ENCODE assay signal across 8 mouse cellular contexts in genomic region chr3:66650749-66651472, GRCm38 (mm10).
DNase-seq lines count a peak whose midpoint lies in the region; ATAC-seq and TF ChIP-seq lines count a peak whose summit lies in the region.
"Had no signal": no experiment of that assay in that cellular context is flagged by ENCODE, and none has a peak within 500 bp of the region (broad histone marks: within the 10 kb centered on the region; RNA-seq: fewer than 3 reads in every experiment).

No protein-coding gene starts in this region.

- H3K27ac ChIP-seq in heart, embryonic 15.5 days = peak overlapping the region; percentile 6; the same call in 1 of the 2 replicates
- no peak overlapping the region for H3K27ac ChIP-seq in heart, embryonic 12.5 days (ENCODE audit: poor library complexity, severe bottlenecking)
- H3K27ac ChIP-seq in embryonic facial prominence, embryonic 10.5 days (replicated peaks) = peak overlapping the region; percentile 19; the same call in 1 of the 2 replicates
- peak overlapping the region; percentile 59 for H3K27ac ChIP-seq in limb, embryonic 14.5 days (replicated peaks; ENCODE audit: low read depth, low read length)
- no peak overlapping the region for H3K27ac ChIP-seq in liver, postnatal 0 days (ENCODE audit: low read depth)

- 0 out of 2 replicates have a peak overlapping the region, but pooled peaks have one; percentile 8 for H3K4me3 ChIP-seq in heart, embryonic 15.5 days
- H3K4me3 ChIP-seq in heart, embryonic 12.5 days = no peak overlapping the region
- H3K4me3 ChIP-seq in embryonic facial prominence, embryonic 10.5 days = no peak overlapping the region
- peak overlapping the region; percentile 19 for H3K4me3 ChIP-seq in limb, embryonic 14.5 days (replicated peaks; ENCODE audit: low read length)
- no peak overlapping the region for H3K4me3 ChIP-seq in liver, postnatal 0 days (ENCODE audit: low read depth, low read length)

- H3K9me3 ChIP-seq in heart, embryonic 15.5 days (replicated peaks) = no peaks in the 10 kb centered on the region
- no peaks in the 10 kb centered on the region for H3K9me3 ChIP-seq in heart, embryonic 12.5 days (replicated peaks)
- no peaks in the 10 kb centered on the region for H3K9me3 ChIP-seq in embryonic facial prominence, embryonic 10.5 days
- H3K9me3 ChIP-seq in limb, embryonic 14.5 days (ENCODE audit: control insufficient read depth, low read length) = no peaks in the 10 kb centered on the region
- no peaks in the 10 kb centered on the region for H3K9me3 ChIP-seq in liver, postnatal 0 days (ENCODE audit: low read length)

- TF ChIP-seq CTCF in liver, postnatal 0 days (IDR thresholded peaks at IDR 0.05; ENCODE audit: low read depth) = no peak

- H3K27me3 ChIP-seq in heart, embryonic 15.5 days = no peaks in the 10 kb centered on the region
- no peaks in the 10 kb centered on the region for H3K27me3 ChIP-seq in heart, embryonic 12.5 days (replicated peaks)
- H3K27me3 ChIP-seq in embryonic facial prominence, embryonic 10.5 days (replicated peaks; ENCODE audit: low read depth, poor library complexity, severe bottlenecking) = no peaks in the 10 kb centered on the region
- H3K27me3 ChIP-seq in limb, embryonic 14.5 days (ENCODE audit: control insufficient read depth, insufficient read depth, low read length) = no peaks in the 10 kb centered on the region
- H3K27me3 ChIP-seq in liver, postnatal 0 days (ENCODE audit: insufficient read depth, low read length) = no peaks in the 10 kb centered on the region
- H3K27me3 ChIP-seq: Patski had no signal

- peak overlapping the region; percentile 33; the same call in 1 of the 2 replicates for H3K4me2 ChIP-seq in heart, embryonic 15.5 days
- no peak overlapping the region for H3K4me2 ChIP-seq in heart, embryonic 12.5 days
- peak overlapping the region; percentile 43 for H3K4me2 ChIP-seq in limb, embryonic 14.5 days (replicated peaks; ENCODE audit: low read depth, low read length, severe bottlenecking)
- H3K4me2 ChIP-seq in liver, postnatal 0 days (ENCODE audit: low read depth, low read length) = no peak overlapping the region

- ATAC-seq in heart, embryonic 15.5 days (replicated peaks; ENCODE audit: insufficient number of reproducible peaks, insufficient read depth, low FRiP score, low read depth) = no peak
- no peak for ATAC-seq in heart, embryonic 12.5 days (ENCODE audit: insufficient number of reproducible peaks, low FRiP score)
- peak; percentile 79 for ATAC-seq in limb, embryonic 14.5 days (ENCODE audit: low FRiP score, low read depth)
- ATAC-seq in liver, postnatal 0 days = no peak
- ATAC-seq: Patski had no signal

- TF ChIP-seq EP300 in liver, postnatal 0 days (IDR thresholded peaks at IDR 0.05; ENCODE audit: low read depth) = no peak

- DNase-seq in ES-CJ7 (ENCODE audit: low read depth, low spot score) = peak; percentile 3
- DNase-seq in embryonic facial prominence, embryonic 10.5 days (ENCODE audit: low spot score) = peak; percentile 13
- peak; percentile 17 for DNase-seq in limb, embryonic 14.5 days (ENCODE audit: low spot score)
- DNase-seq in adrenal gland, postnatal 14 days = no peak
- no peak for DNase-seq in liver, postnatal 0 days

- H3K9ac ChIP-seq in heart, embryonic 15.5 days = no peak overlapping the region
- H3K9ac ChIP-seq in heart, embryonic 12.5 days = no peak overlapping the region; the same call in 1 of the 2 replicates
- H3K9ac ChIP-seq in limb, embryonic 14.5 days (ENCODE audit: low read depth, low read length, severe bottlenecking) = no peak overlapping the region; the same call in 1 of the 2 replicates
- H3K9ac ChIP-seq in liver, postnatal 0 days (replicated peaks) = no peak overlapping the region

- H3K4me1 ChIP-seq in heart, embryonic 15.5 days (replicated peaks) = peaks cover 17% of the 10 kb centered on the region
- H3K4me1 ChIP-seq in heart, embryonic 12.5 days (replicated peaks) = peaks cover 20% of the 10 kb centered on the region
- peaks cover 15% of the 10 kb centered on the region for H3K4me1 ChIP-seq in embryonic facial prominence, embryonic 10.5 days
- H3K4me1 ChIP-seq in limb, embryonic 14.5 days (ENCODE audit: control insufficient read depth, insufficient read depth, low read length) = peaks cover 21% of the 10 kb centered on the region
- H3K4me1 ChIP-seq in liver, postnatal 0 days (ENCODE audit: insufficient read depth) = no peaks in the 10 kb centered on the region

- H3K36me3 ChIP-seq in heart, embryonic 15.5 days = no peaks in the 10 kb centered on the region
- no peaks in the 10 kb centered on the region for H3K36me3 ChIP-seq in heart, embryonic 12.5 days
- no peaks in the 10 kb centered on the region for H3K36me3 ChIP-seq in embryonic facial prominence, embryonic 10.5 days (replicated peaks)
- no peaks in the 10 kb centered on the region for H3K36me3 ChIP-seq in limb, embryonic 14.5 days (ENCODE audit: control insufficient read depth, insufficient read depth, low read length)
- H3K36me3 ChIP-seq in liver, postnatal 0 days (replicated peaks; ENCODE audit: insufficient read depth, low read length) = no peaks in the 10 kb centered on the region

- WGBS in heart, embryonic 15.5 days = 54% methylated on average over 16 of the region's 16 CpGs
- 60% methylated on average over 16 of the region's 16 CpGs for WGBS in heart, embryonic 12.5 days
- WGBS in embryonic facial prominence, embryonic 10.5 days = 57% methylated on average over 16 of the region's 16 CpGs
- WGBS in limb, embryonic 14.5 days = 21% methylated on average over 16 of the region's 16 CpGs
- 67% methylated on average over 16 of the region's 16 CpGs for WGBS in liver, postnatal 0 days (ENCODE audit: insufficient replicate concordance)

- no peak for TF ChIP-seq POLR2A in limb, embryonic 14.5 days (IDR thresholded peaks at IDR 0.05; ENCODE audit: borderline replicate concordance, extremely low read depth, insufficient read depth, insufficient read length)

Comparison
In these comparisons a context has a peak if more than half of its experiments do, and no peak if none do; other contexts are left out.
1. H3K27ac ChIP-seq: peak in heart, embryonic 15.5 days (single experiment), embryonic facial prominence, embryonic 10.5 days (single experiment) and limb, embryonic 14.5 days (single experiment); none in heart, embryonic 12.5 days (single experiment) and liver, postnatal 0 days (single experiment).
2. H3K4me2 ChIP-seq: peak in heart, embryonic 15.5 days (single experiment) and limb, embryonic 14.5 days (single experiment); none in heart, embryonic 12.5 days (single experiment) and liver, postnatal 0 days (single experiment).
3. H3K4me3 ChIP-seq: peak in heart, embryonic 15.5 days (single experiment) and limb, embryonic 14.5 days (single experiment); none in heart, embryonic 12.5 days (single experiment), embryonic facial prominence, embryonic 10.5 days (single experiment) and liver, postnatal 0 days (single experiment).
4. DNase-seq: peak in ES-CJ7 (single experiment), embryonic facial prominence, embryonic 10.5 days (single experiment) and limb, embryonic 14.5 days (single experiment); none in adrenal gland, postnatal 14 days (single experiment) and liver, postnatal 0 days (single experiment).